Mouse (Mus musculus): ENCODE data around the gene Hand1. TPM values are rescaled to one million over a fixed set of nuclear protein-coding genes. Genes with fewer than 3 reads are reported as not detected.
"Not testable (repeated sequence)": the region's sequence is repeated elsewhere in the genome, so short reads cannot be mapped to it uniquely, and the experiment has no call there.

Hand1 gene
- polyA plus RNA-seq, 1 experiment from 2014 or later, result 0.13 TPM

DNA sequence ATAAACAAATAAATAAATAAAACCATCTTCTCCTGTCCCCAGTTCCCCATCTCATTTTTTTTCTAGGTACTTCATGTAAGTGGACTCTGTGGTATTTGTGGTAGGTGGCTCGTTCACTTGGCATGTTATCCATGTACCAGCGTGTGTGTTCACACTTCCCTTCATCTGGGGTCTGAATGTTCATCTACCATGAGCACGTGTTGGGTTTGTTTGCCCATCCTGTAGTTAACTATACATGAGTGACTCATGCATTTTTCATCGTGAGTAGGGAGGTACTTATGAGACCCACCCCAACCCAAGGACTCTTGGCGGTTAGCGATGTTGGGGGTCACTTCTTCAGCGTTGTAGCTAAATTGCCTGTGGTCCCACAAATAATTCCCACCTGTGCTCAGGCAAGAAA is 29.5 kb upstream of the Hand1 start:
- no peak overlapping the region for H3K4me3 ChIP-seq (replicated peaks; ENCODE audit: low read depth, low read length)
- no peak overlapping the region for H3K9ac ChIP-seq (ENCODE audit: low read depth, low read length)
- H3K27me3 ChIP-seq (ENCODE audit: insufficient read depth, low read length), result no peaks in the 10 kb centered on the region
- no peak overlapping the region for H3K27ac ChIP-seq
- DNase-seq (ENCODE audit: low spot score), result no peak
- no peaks in the 10 kb centered on the region for H3K36me3 ChIP-seq (ENCODE audit: insufficient read depth, low read length)
- H3K4me1 ChIP-seq (replicated peaks; ENCODE audit: insufficient read depth, low read length), result no peaks in the 10 kb centered on the region
- H3K9me3 ChIP-seq (replicated peaks; ENCODE audit: low read length), result no peaks in the 10 kb centered on the region
- 89% methylated on average over 7 of the region's 7 CpGs for WGBS
- no peak for ATAC-seq (replicated peaks; ENCODE audit: low FRiP score, low read depth)
- TF ChIP-seq CTCF (IDR thresholded peaks at IDR 0.05; ENCODE audit: low read depth), result no peak
- H3K4me2 ChIP-seq (ENCODE audit: low read length), result no peak overlapping the region

DNA sequence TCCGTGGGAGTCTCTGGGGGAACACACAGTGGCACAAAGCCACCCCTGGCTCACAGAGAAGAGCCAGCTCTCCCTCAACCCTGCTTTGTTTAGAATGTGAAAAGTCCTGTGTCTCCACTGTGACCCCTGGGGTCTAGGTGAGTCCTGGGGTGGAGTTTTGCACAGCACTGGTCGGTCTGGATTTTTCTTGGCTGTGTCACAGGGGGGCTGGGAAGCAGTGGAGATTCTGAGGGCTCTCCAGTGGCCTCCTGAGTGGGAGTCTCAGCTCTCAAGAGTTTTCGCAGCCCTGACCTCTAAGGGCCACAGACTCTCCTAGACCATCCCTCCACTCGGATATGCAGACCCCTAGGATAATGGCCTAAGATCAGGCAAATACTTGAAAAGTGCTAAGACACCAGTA is 25.1 kb upstream of the Hand1 start:
- H3K36me3 ChIP-seq (ENCODE audit: insufficient read depth, low read length), result no peaks in the 10 kb centered on the region
- H3K9me3 ChIP-seq (replicated peaks; ENCODE audit: low read length), result no peaks in the 10 kb centered on the region
- H3K4me1 ChIP-seq (replicated peaks; ENCODE audit: insufficient read depth, low read length), result no peaks in the 10 kb centered on the region
- H3K27me3 ChIP-seq (ENCODE audit: insufficient read depth, low read length), result no peaks in the 10 kb centered on the region
- no peak for TF ChIP-seq CTCF (IDR thresholded peaks at IDR 0.05; ENCODE audit: low read depth)
- no peak for DNase-seq (ENCODE audit: low spot score)
- 30% methylated on average over 4 of the region's 4 CpGs for WGBS
- ATAC-seq (replicated peaks; ENCODE audit: low FRiP score, low read depth), result no peak
- H3K4me3 ChIP-seq (replicated peaks; ENCODE audit: low read depth, low read length), result no peak overlapping the region
- H3K27ac ChIP-seq, result no peak overlapping the region
- H3K4me2 ChIP-seq (ENCODE audit: low read length), result no peak overlapping the region
- H3K9ac ChIP-seq (ENCODE audit: low read depth, low read length), result no peak overlapping the region

DNA sequence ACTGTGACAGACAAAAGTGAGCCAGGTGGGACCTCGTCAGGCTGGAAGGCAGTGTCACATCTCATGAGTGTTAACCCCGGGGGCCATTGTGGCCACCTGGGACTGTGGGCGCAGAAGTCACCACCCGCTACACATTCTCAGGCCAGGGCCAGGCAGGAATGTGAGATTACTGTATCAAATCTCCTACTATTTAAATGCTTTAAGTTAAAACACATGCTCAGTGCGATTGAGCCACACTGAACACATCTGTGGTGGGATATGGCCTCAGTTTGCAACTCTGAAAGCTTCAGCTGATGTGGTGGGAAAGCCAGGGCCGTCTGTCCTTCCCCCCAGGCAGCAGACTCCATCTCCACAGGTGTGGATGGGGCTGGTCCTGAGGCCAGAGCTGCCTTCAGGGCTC is 21.0 kb upstream of the Hand1 start:
- DNase-seq (ENCODE audit: low spot score) (no peak), ATAC-seq (replicated peaks; ENCODE audit: low FRiP score, low read depth) (no peak)
- no peak overlapping the region for H3K9ac ChIP-seq (ENCODE audit: low read depth, low read length)
- H3K36me3 ChIP-seq (ENCODE audit: insufficient read depth, low read length), result no peaks in the 10 kb centered on the region
- 69% methylated on average over 6 of the region's 6 CpGs for WGBS
- H3K4me3 ChIP-seq (replicated peaks; ENCODE audit: low read depth, low read length), result no peak overlapping the region
- no peaks in the 10 kb centered on the region for H3K9me3 ChIP-seq (replicated peaks; ENCODE audit: low read length)
- no peak for TF ChIP-seq CTCF (IDR thresholded peaks at IDR 0.05; ENCODE audit: low read depth)
- no peaks in the 10 kb centered on the region for H3K27me3 ChIP-seq (ENCODE audit: insufficient read depth, low read length)
- no peak overlapping the region for H3K27ac ChIP-seq
- H3K4me2 ChIP-seq (ENCODE audit: low read length), result no peak overlapping the region
- no peaks in the 10 kb centered on the region for H3K4me1 ChIP-seq (replicated peaks; ENCODE audit: insufficient read depth, low read length)

DNA sequence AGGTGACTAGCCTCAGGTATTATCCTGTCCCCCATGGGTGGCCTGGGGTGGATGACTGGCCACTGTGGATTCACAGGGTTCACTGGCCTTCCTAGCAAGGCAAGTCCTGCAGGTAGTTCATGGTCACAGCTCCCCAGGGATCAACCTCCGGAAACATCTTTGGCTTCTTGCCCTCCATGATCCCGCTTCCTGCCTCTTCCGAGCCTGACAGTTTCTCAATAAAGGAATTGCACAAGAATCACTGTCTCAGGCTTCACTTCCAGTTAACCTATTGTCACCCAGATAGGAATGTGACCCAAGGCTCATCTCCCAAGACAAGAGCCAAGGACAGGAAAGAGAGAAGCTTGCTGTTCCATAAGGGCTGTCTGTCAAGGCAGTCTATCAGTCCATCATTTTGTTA is 18.3 kb upstream of the Hand1 start:
- Histone ChIP-seq H3K4me1 (replicated peaks; ENCODE audit: insufficient read depth, low read length) (no peaks in the 10 kb centered on the region), H3K9ac (ENCODE audit: low read depth, low read length) (no peak overlapping the region), H3K9me3 (replicated peaks; ENCODE audit: low read length) (no peaks in the 10 kb centered on the region), H3K27ac (no peak overlapping the region), H3K4me3 (replicated peaks; ENCODE audit: low read depth, low read length) (no peak overlapping the region), H3K36me3 (ENCODE audit: insufficient read depth, low read length) (no peaks in the 10 kb centered on the region), H3K27me3 (ENCODE audit: insufficient read depth, low read length) (no peaks in the 10 kb centered on the region), H3K4me2 (ENCODE audit: low read length) (no peak overlapping the region)
- ATAC-seq (replicated peaks; ENCODE audit: low FRiP score, low read depth) (no peak), DNase-seq (ENCODE audit: low spot score) (no peak)
- 31% methylated on average over 3 of the region's 3 CpGs for WGBS
- no peak for TF ChIP-seq CTCF (IDR thresholded peaks at IDR 0.05; ENCODE audit: low read depth)

DNA sequence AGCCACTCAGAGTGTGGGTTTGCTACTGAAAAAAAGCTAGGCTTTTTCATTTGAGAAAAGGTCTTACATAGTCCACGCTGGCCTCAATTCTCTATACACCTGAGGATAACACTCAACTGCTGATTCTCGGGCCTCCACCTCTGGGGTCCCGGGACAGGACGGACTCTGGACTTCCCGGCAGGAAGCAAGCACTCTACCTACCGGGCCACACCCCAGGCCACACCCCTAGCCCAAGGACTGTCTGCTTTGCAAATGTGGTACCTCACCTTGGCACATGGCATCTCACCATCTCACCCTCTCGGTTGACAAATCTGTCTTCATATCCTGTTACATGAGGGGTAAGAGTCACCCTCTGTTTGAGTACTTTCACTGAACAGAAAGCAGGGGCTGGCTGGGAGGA is 17.7 kb upstream of the Hand1 start:
- H3K9me3 ChIP-seq (replicated peaks; ENCODE audit: low read length), result no peaks in the 10 kb centered on the region
- H3K4me2 ChIP-seq (ENCODE audit: low read length), result no peak overlapping the region
- ATAC-seq (replicated peaks; ENCODE audit: low FRiP score, low read depth) (no peak), DNase-seq (ENCODE audit: low spot score) (no peak)
- H3K9ac ChIP-seq (ENCODE audit: low read depth, low read length), result no peak overlapping the region
- no peak overlapping the region for H3K27ac ChIP-seq
- H3K4me1 ChIP-seq (replicated peaks; ENCODE audit: insufficient read depth, low read length), result no peaks in the 10 kb centered on the region
- TF ChIP-seq CTCF (IDR thresholded peaks at IDR 0.05; ENCODE audit: low read depth), result no peak
- H3K4me3 ChIP-seq (replicated peaks; ENCODE audit: low read depth, low read length), result no peak overlapping the region
- 51% methylated on average over 7 of the region's 7 CpGs for WGBS
- H3K36me3 ChIP-seq (ENCODE audit: insufficient read depth, low read length), result no peaks in the 10 kb centered on the region
- H3K27me3 ChIP-seq (ENCODE audit: insufficient read depth, low read length), result no peaks in the 10 kb centered on the region

DNA sequence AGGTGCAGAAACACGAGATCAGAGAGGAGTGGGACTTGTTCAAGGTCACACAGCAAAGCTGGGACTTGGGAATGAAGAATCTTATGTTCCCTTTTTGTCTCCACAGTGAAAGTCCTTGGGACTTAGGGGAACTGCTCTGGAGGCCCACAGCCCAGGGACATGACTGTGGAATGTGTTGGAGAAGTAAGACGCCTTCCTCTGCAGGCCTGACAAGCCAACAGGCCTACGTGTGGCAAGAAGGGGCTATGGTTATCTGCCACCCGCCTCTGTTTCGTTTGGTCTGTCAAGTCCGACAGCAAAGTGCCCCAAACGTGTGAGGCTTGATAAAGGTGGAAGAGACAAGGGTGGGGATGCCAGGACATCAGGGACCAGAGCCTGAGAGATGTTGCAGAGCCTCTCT is 14.8 kb upstream of the Hand1 start:
- Histone ChIP-seq H3K9me3 (replicated peaks; ENCODE audit: low read length) (no peaks in the 10 kb centered on the region), H3K4me2 (ENCODE audit: low read length) (no peak overlapping the region), H3K4me1 (replicated peaks; ENCODE audit: insufficient read depth, low read length) (no peaks in the 10 kb centered on the region), H3K36me3 (ENCODE audit: insufficient read depth, low read length) (no peaks in the 10 kb centered on the region), H3K4me3 (replicated peaks; ENCODE audit: low read depth, low read length) (no peak overlapping the region), H3K9ac (ENCODE audit: low read depth, low read length) (no peak overlapping the region), H3K27me3 (ENCODE audit: insufficient read depth, low read length) (no peaks in the 10 kb centered on the region), H3K27ac (no peak overlapping the region)
- TF ChIP-seq CTCF (IDR thresholded peaks at IDR 0.05; ENCODE audit: low read depth), result no peak
- DNase-seq (ENCODE audit: low spot score) (no peak), ATAC-seq (replicated peaks; ENCODE audit: low FRiP score, low read depth) (no peak)
- WGBS, result 69% methylated on average over 7 of the region's 7 CpGs

DNA sequence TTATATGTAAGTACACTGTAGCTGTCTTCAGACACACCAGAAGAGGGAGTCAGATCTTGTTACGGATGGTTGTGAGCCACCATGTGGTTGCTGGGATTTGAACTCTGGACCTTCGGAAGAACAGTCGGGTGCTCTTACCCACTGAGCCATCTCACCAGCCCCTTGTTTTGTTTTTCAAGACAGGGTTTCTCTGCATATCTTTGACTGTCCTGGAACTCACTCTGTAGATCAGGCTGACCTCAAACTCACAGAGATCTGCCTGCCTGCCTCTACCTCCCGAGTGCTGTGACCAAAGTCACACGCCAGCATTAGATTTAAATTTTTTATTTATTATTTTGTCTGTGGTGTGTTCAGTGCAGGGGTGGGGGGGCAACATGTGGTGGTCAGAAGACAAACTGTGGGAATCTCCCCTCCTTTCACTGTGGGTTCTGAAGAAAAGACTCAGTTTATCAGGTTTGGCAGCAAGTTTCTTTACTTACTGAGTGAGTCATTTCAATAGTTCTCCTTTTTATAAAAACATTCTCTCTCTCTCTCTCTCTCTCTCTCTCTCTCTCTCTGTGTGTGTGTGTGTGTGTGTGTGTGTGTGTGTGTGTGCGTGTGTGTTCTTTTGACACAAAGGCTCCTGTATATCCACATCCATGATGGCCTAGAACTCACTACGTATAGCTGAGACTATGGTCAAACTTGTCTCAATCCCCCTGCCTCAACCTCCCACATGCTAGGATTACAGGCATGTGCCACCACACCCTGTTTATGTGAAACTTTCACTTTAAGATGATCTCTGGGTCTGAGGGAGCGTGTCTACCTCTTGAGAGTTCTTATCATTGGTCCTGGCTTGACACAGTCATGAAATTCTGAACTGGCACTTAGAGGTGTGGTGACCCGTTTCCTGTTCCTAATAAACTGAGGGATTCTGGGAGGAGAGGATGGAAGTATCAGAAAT is 14.1 kb upstream of the Hand1 start:
- not testable (repeated sequence) for ATAC-seq (replicated peaks; ENCODE audit: low FRiP score, low read depth); H3K36me3 ChIP-seq (ENCODE audit: insufficient read depth, low read length); H3K9me3 ChIP-seq (replicated peaks; ENCODE audit: low read length); H3K4me2 ChIP-seq (ENCODE audit: low read length); DNase-seq (ENCODE audit: low spot score); H3K4me1 ChIP-seq (replicated peaks; ENCODE audit: insufficient read depth, low read length); H3K27me3 ChIP-seq (ENCODE audit: insufficient read depth, low read length); H3K27ac ChIP-seq; H3K4me3 ChIP-seq (replicated peaks; ENCODE audit: low read depth, low read length); H3K9ac ChIP-seq (ENCODE audit: low read depth, low read length)
- 85% methylated on average over 8 of the region's 9 CpGs for WGBS
